Mouse (Mus musculus) adrenal gland, adult 2 months (tissue): ENCODE measurements around the gene Fgf7. TPM values are rescaled to one million over a fixed set of nuclear protein-coding genes. Genes with fewer than 3 reads are reported as not detected.

ENCODE experiments used
- DNase-seq: peaks from one replicate; pipeline ENCODE4 v3.0.0; 2021
- polyA plus RNA-seq: library from polyadenylated mRNA; depleted of rRNA; stranded (reverse); fragments of >200 nt; gene quantifications from 2 replicates; pipeline ENCODE4 v1.2.3, GENCODE M21; 2012; rRNA removed
- total RNA-seq, 2 experiments: library from RNA; stranded (reverse); gene quantifications; 2 replicates each; pipeline ENCODE4 v1.2.3; 2021

The Fgf7 gene
- total and polyA plus RNA-seq, 3 experiments = 0.08 to 1.2 (median 1.1) TPM

- DNase-seq = no peak
These were observed 26.7 kb downstream of the Fgf7 start for GRCm38 (mm10) chr2:126061037-126061773.

- DNase-seq = peak; percentile 6
These were observed 28.4 kb downstream of the Fgf7 start for GRCm38 (mm10) chr2:126062876-126063275.

- DNase-seq = no peak
These were observed 30.4 kb downstream of the Fgf7 start for GRCm38 (mm10) chr2:126064814-126065213.

DNA sequence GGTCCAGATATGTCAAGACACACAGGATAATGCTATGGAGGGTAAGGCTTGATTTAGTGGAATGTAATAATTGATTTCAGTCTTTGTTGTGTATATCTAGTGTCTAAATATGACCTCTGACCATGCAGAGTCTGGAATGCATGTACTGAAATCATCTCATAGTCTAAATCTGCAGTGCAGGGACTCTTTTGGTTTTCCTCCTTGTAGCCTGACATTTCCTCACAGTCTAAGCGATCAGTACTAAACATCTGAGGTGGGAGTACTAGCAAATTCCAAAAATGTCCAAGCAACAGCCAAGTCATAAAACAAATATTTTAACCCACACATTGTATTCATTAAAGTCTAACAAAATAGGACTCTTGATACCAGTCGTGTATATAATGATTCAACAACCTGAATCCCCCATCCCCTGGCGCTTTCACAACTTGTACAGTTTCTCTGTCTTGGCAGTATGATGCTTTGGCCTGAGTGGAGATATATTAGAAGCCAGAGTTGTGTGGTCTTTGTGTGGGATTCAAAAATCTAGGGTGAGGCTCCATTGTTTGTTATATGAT is 30.9 kb downstream of the Fgf7 start:
- DNase-seq = no peak

GRCm38 (mm10) chr2:126069740-126070139 is 35.3 kb downstream of the Fgf7 start:
- no peak for DNase-seq

- no peak for DNase-seq
These were observed 39.3 kb downstream of the Fgf7 start for GRCm38 (mm10) chr2:126073744-126074143.

DNA sequence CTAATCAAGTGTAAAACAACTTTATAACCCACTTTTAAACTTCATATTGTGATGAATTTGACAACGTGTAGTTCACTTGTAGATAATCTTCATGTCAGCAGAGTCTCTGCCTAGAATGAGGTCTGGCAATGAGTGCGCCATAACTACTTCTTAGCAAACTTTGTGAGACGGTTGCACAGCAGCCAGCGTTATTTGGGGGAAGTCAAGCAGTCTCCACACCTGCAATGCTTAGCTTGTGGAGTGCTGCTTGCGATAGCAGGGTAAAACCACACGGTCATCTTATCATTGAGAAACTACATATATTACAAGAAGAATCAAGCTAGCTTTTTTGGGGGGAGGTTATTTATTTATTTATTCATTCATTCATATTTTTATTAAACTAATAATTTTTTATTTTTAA is 42.0 kb downstream of the Fgf7 start:
- no peak for DNase-seq

GRCm38 (mm10) chr2:126079086-126079485 is 44.6 kb downstream of the Fgf7 start:
- peak; percentile 20 for DNase-seq

- DNase-seq = no peak
These were observed 49.9 kb downstream of the Fgf7 start for GRCm38 (mm10) chr2:126084326-126084725.

GRCm38 (mm10) chr2:126086187-126086586 is 51.7 kb downstream of the Fgf7 start:
- DNase-seq = no peak

DNA sequence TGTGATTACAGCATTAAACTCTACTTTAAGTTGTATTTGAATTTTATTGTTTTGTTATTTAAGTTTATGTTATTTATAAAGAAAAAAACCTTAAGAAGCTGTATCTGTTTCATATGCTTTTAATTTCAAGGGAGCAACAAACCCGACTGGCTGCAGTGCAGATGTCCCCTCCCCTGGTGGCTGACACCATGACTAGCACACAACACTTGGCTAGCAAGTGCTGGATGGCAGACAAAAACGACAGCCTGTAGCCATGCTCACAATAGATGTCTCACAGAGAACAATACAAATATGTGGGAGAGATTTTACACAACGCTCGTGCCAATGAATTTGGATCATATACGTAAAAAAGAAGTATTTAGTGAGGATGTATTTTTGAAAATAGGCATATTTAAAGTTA is 56.0 kb downstream of the Fgf7 start:
- no peak for DNase-seq

GRCm38 (mm10) chr2:126094616-126095015 is 60.2 kb downstream of the Fgf7 start:
- DNase-seq = no peak

Other genes starting within 250 kb of the Fgf7 start
- gene Galk2, start 175.5 kb upstream of the Fgf7 start, total RNA-seq = 10 to 100 TPM; 54.3 to 71.8 TPM
- 17.2 and 21.0 TPM in 2 replicates for gene Galk2, start 175.5 kb upstream of the Fgf7 start, polyA plus RNA-seq
- 100 to 1,000 TPM; 174 to 183 TPM for gene Cops2, start 175.5 kb upstream of the Fgf7 start, total RNA-seq
- gene Cops2, start 175.5 kb upstream of the Fgf7 start, polyA plus RNA-seq = 1.4 TPM in 2 replicates
- under 1 TPM in 1 of 2 experiments, not detected in 1; 0.20 TPM for gene Fam227b, start 117.3 kb downstream of the Fgf7 start, total RNA-seq
- gene Fam227b, start 117.3 kb downstream of the Fgf7 start, polyA plus RNA-seq = not detected in 2 replicates
- gene Dtwd1, start 117.5 kb downstream of the Fgf7 start, total RNA-seq = 10 to 100 TPM in 1 of 2 experiments, 1 to 10 TPM in 1; 9.3 to 11.2 TPM
- gene Dtwd1, start 117.5 kb downstream of the Fgf7 start, polyA plus RNA-seq = 0.40 and 0.57 TPM in 2 replicates
- gene Gm17555, start 180.4 kb downstream of the Fgf7 start, total RNA-seq = not detected
- gene Gm17555, start 180.4 kb downstream of the Fgf7 start, polyA plus RNA-seq = not detected in 2 replicates